Mouse (Mus musculus) forebrain, embryonic 12.5 days (tissue): ENCODE measurements around the gene Itpr2. TPM values are rescaled to one million over a fixed set of nuclear protein-coding genes. Genes with fewer than 3 reads are reported as not detected.

ENCODE experiments used
- ATAC-seq: fragments of 200-750 bp; cut with Nextera tagmentation; 2 replicates; pipeline ENCODE4 v1.8.0; 2017; ENCODE audit warnings: moderate TSS enrichment; ENCODE audit not compliant: low FRiP score
- H3K27ac ChIP-seq: fragments of 300-500 bp; sonication (generic); 2 replicates; pipeline ENCODE4 v1.5.1; 2016; ENCODE audit warnings: mild to moderate bottlenecking
- H3K27me3 ChIP-seq: fragments of 300-500 bp; sonication (generic); 2 replicates; pipeline ENCODE4 v1.6.1; 2016; ENCODE audit warnings: mild to moderate bottlenecking
- H3K36me3 ChIP-seq: fragments of 300-500 bp; sonication (generic); replicated peaks from 2 replicates; pipeline ENCODE4 v1.6.1; 2016; ENCODE audit warnings: mild to moderate bottlenecking
- H3K4me1 ChIP-seq: fragments of 300-500 bp; sonication (generic); 2 replicates; pipeline ENCODE4 v1.6.1; 2016
- H3K4me2 ChIP-seq: fragments of 300-500 bp; sonication (generic); 2 replicates; pipeline ENCODE4 v1.6.1; 2016; ENCODE audit warnings: mild to moderate bottlenecking, moderate library complexity
- H3K4me3 ChIP-seq: fragments of 300-500 bp; sonication (generic); replicated peaks from 2 replicates; pipeline ENCODE4 v1.5.1; 2016; ENCODE audit warnings: mild to moderate bottlenecking
- H3K9ac ChIP-seq: fragments of 300-500 bp; sonication (generic); 2 replicates; pipeline ENCODE4 v1.6.1; 2016; ENCODE audit warnings: mild to moderate bottlenecking
- H3K9me3 ChIP-seq: fragments of 300-500 bp; sonication (generic); 2 replicates; pipeline ENCODE4 v1.6.1; 2016
- WGBS: fragments of 180-500 bp; shearing (Covaris S2); methylation state at CpG from one replicate; pipeline ENCODE4 v1.1.7; 2016; 5-methylcytosine and 5-hydroxymethylcytosine counted together
- polyA plus RNA-seq: library from polyadenylated mRNA; unstranded; fragments of >200 nt; fragmentation: Nextera tagmentation; extraction: Ambion mirVana; gene quantifications from 2 replicates; pipeline ENCODE4 v1.2.1, GENCODE M21; 2016

Gene Itpr2
- polyA plus RNA-seq, 1 experiment from 2014 or later = 3.4 TPM

GRCm38 (mm10) chr6:146208983-146209382 is 293.0 kb downstream of the Itpr2 start:
- no peak overlapping the region for H3K27ac ChIP-seq
- 87% methylated on average over 6 of the region's 6 CpGs for WGBS
- ATAC-seq = no peak
- no peaks in the 10 kb centered on the region for H3K4me1 ChIP-seq
- H3K4me3 ChIP-seq = no peak overlapping the region
- no peaks in the 10 kb centered on the region for H3K36me3 ChIP-seq
- no peak overlapping the region for H3K4me2 ChIP-seq
- no peaks in the 10 kb centered on the region for H3K27me3 ChIP-seq
- no peaks in the 10 kb centered on the region for H3K9me3 ChIP-seq
- no peak overlapping the region for H3K9ac ChIP-seq

- WGBS = 87% methylated on average over 10 of the region's 10 CpGs
- Histone ChIP-seq H3K36me3 (no peaks in the 10 kb centered on the region), H3K4me2 (no peak overlapping the region), H3K4me3 (no peak overlapping the region), H3K9ac (no peak overlapping the region), H3K27ac (no peak overlapping the region), H3K27me3 (no peaks in the 10 kb centered on the region), H3K9me3 (no peaks in the 10 kb centered on the region), H3K4me1 (no peaks in the 10 kb centered on the region)
- ATAC-seq = no peak
Observed at GRCm38 (mm10) chr6:146207204-146207959, 294.6 kb downstream of the Itpr2 start.

- Histone ChIP-seq H3K9me3 (no peaks in the 10 kb centered on the region), H3K4me1 (no peaks in the 10 kb centered on the region)
- WGBS = 89% methylated on average over 2 of the region's 2 CpGs
Observed at GRCm38 (mm10) chr6:146205136-146205535, 296.9 kb downstream of the Itpr2 start.

GRCm38 (mm10) chr6:146204470-146204869 is 297.6 kb downstream of the Itpr2 start:
- Histone ChIP-seq H3K4me3 (no peak overlapping the region), H3K27me3 (no peaks in the 10 kb centered on the region), H3K9ac (no peak overlapping the region), H3K4me2 (no peak overlapping the region), H3K4me1 (no peaks in the 10 kb centered on the region), H3K36me3 (no peaks in the 10 kb centered on the region), H3K9me3 (no peaks in the 10 kb centered on the region), H3K27ac (no peak overlapping the region)
- ATAC-seq = no peak
- WGBS = 83% methylated on average over 4 of the region's 4 CpGs

More at GRCm38 (mm10) chr6:146205136-146205535, 296.9 kb downstream of the Itpr2 start:
- H3K4me2 ChIP-seq = no peak overlapping the region
- H3K4me3 ChIP-seq = no peak overlapping the region
- no peak overlapping the region for H3K27ac ChIP-seq
- H3K36me3 ChIP-seq = no peaks in the 10 kb centered on the region
- ATAC-seq = no peak
- no peaks in the 10 kb centered on the region for H3K27me3 ChIP-seq
- no peak overlapping the region for H3K9ac ChIP-seq

- Histone ChIP-seq H3K36me3 (no peaks in the 10 kb centered on the region), H3K27ac (no peak overlapping the region), H3K4me2 (no peak overlapping the region), H3K27me3 (no peaks in the 10 kb centered on the region), H3K9ac (no peak overlapping the region), H3K9me3 (peaks cover 3% of the 10 kb centered on the region; the same call in 1 of the 2 replicates), H3K4me1 (no peaks in the 10 kb centered on the region), H3K4me3 (no peak overlapping the region)
- no peak for ATAC-seq
- WGBS = 95% methylated on average over 7 of the region's 7 CpGs
Observed at GRCm38 (mm10) chr6:146197868-146198379, 304.1 kb downstream of the Itpr2 start.

GRCm38 (mm10) chr6:146196701-146197100 is 305.3 kb downstream of the Itpr2 start:
- H3K9ac ChIP-seq = no peak overlapping the region
- no peaks in the 10 kb centered on the region for H3K4me1 ChIP-seq
- no peaks in the 10 kb centered on the region for H3K27me3 ChIP-seq
- no peak overlapping the region for H3K4me3 ChIP-seq
- ATAC-seq = no peak
- WGBS = 92% methylated on average over 1 of the region's 1 CpGs
- H3K27ac ChIP-seq = no peak overlapping the region
- no peak overlapping the region for H3K4me2 ChIP-seq
- no peaks in the 10 kb centered on the region for H3K36me3 ChIP-seq
- H3K9me3 ChIP-seq = peaks cover 3% of the 10 kb centered on the region; the same call in 1 of the 2 replicates

GRCm38 (mm10) chr6:146195854-146196457 is 306.1 kb downstream of the Itpr2 start:
- Histone ChIP-seq H3K9me3 (peaks cover 3% of the 10 kb centered on the region; the same call in 1 of the 2 replicates), H3K27ac (no peak overlapping the region), H3K4me1 (no peaks in the 10 kb centered on the region), H3K36me3 (no peaks in the 10 kb centered on the region), H3K4me2 (no peak overlapping the region), H3K4me3 (no peak overlapping the region), H3K9ac (no peak overlapping the region), H3K27me3 (no peaks in the 10 kb centered on the region)
- no peak for ATAC-seq
- WGBS = 94% methylated on average over 7 of the region's 7 CpGs

DNA sequence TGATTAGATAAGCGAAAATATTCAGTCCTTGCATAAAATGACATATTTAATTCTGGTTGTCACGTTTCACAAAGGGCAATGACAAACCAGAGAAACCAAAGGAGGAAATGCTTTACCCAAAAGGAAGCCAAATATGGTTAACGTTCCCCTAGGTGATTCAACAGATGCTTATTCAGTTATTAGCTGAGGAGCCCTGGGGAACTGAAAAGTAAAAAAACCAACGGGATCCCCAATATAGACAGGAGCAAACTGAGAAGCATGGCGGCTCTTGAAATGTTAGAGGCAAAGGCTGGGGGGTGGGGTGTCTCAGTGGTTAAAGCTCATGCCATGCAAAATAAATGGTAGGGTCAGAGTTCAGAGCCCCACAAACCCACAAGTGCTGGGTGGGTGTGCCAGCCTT is 310.1 kb downstream of the Itpr2 start:
- H3K4me2 ChIP-seq = no peak overlapping the region
- H3K9me3 ChIP-seq = no peaks in the 10 kb centered on the region
- H3K27ac ChIP-seq = no peak overlapping the region
- no peaks in the 10 kb centered on the region for H3K36me3 ChIP-seq
- ATAC-seq = no peak
- H3K4me3 ChIP-seq = no peak overlapping the region
- no peaks in the 10 kb centered on the region for H3K4me1 ChIP-seq
- H3K27me3 ChIP-seq = no peaks in the 10 kb centered on the region
- 92% methylated on average over 5 of the region's 5 CpGs for WGBS
- H3K9ac ChIP-seq = no peak overlapping the region

- H3K4me1 ChIP-seq = no peaks in the 10 kb centered on the region
- H3K27me3 ChIP-seq = no peaks in the 10 kb centered on the region
- WGBS = 78% methylated on average over 8 of the region's 8 CpGs
- H3K4me2 ChIP-seq = no peak overlapping the region
- H3K27ac ChIP-seq = no peak overlapping the region
- ATAC-seq = no peak
- no peaks in the 10 kb centered on the region for H3K9me3 ChIP-seq
- no peaks in the 10 kb centered on the region for H3K36me3 ChIP-seq
- H3K9ac ChIP-seq = no peak overlapping the region
- H3K4me3 ChIP-seq = no peak overlapping the region
Observed at GRCm38 (mm10) chr6:146190006-146190405, 312.0 kb downstream of the Itpr2 start.

DNA sequence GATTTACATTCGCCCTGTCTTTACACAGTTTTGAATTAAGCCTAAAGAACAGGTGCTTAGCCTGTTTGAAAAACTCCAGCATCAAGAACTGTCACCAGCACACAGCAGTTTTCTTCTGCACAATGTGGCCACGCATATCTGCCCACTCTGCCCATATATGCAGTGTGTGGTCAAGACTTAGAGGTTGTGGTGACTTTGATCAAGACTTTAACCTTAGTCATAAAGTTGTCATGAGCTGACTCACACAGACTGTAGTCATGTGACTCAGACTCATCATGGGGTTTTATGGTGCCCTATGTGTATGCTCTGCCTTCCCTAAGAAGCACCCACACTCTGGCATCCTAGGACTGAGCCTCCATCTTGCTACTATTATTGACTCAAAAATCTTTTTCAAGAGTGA is 316.5 kb downstream of the Itpr2 start:
- Histone ChIP-seq H3K27me3 (no peaks in the 10 kb centered on the region), H3K4me3 (no peak overlapping the region), H3K4me2 (no peak overlapping the region), H3K9me3 (no peaks in the 10 kb centered on the region), H3K27ac (no peak overlapping the region), H3K36me3 (no peaks in the 10 kb centered on the region), H3K4me1 (no peaks in the 10 kb centered on the region), H3K9ac (no peak overlapping the region)
- WGBS = 90% methylated on average over 2 of the region's 2 CpGs
- no peak for ATAC-seq

GRCm38 (mm10) chr6:146184771-146185170 is 317.3 kb downstream of the Itpr2 start:
- Histone ChIP-seq H3K27ac (no peak overlapping the region), H3K9me3 (no peaks in the 10 kb centered on the region), H3K9ac (no peak overlapping the region), H3K36me3 (no peaks in the 10 kb centered on the region), H3K4me2 (no peak overlapping the region), H3K4me3 (no peak overlapping the region), H3K27me3 (no peaks in the 10 kb centered on the region), H3K4me1 (no peaks in the 10 kb centered on the region)
- 92% methylated on average over 9 of the region's 9 CpGs for WGBS
- no peak for ATAC-seq

- H3K4me2 ChIP-seq = no peak overlapping the region
- 97% methylated on average over 4 of the region's 4 CpGs for WGBS
- no peaks in the 10 kb centered on the region for H3K4me1 ChIP-seq
- no peaks in the 10 kb centered on the region for H3K9me3 ChIP-seq
- ATAC-seq = no peak
- H3K36me3 ChIP-seq = no peaks in the 10 kb centered on the region
- H3K27me3 ChIP-seq = no peaks in the 10 kb centered on the region
- no peak overlapping the region for H3K4me3 ChIP-seq
- H3K9ac ChIP-seq = no peak overlapping the region
- H3K27ac ChIP-seq = no peak overlapping the region
Observed at GRCm38 (mm10) chr6:146174644-146175250, 327.3 kb downstream of the Itpr2 start.
